Mouse (Mus musculus): ENCODE results near the gene Slc13a4. TPM values are rescaled to one million over a fixed set of nuclear protein-coding genes. Genes with fewer than 3 reads are reported as not detected.
A peak's percentile ranks its signal among the peaks of the same experiment; 100 is the strongest.

Gene Slc13a4
- total RNA-seq, 4 experiments from 2014 or later: 0.17 to 0.49 (median 0.45) TPM

DNA sequence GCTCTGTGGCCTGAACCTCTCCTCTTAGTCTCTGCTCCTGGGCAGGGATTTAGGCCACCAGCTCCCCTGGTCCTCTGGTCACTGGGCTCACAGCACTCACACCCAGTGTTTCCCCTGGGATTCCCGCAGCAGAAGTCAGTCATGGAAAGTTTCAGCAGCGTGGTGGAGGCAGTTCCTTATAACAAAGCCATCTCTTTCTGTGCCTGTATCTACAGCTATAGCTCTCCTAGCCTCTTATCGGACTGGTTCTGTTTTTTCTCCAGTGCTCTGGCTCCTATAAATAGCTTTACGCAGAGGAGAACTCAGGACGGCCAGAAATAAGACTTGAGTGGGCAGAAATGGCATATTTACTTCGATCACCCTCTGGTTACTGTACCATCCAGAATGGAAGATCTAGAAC is 9.6 kb downstream of the Slc13a4 start:
- DNase-seq: no peak

DNA sequence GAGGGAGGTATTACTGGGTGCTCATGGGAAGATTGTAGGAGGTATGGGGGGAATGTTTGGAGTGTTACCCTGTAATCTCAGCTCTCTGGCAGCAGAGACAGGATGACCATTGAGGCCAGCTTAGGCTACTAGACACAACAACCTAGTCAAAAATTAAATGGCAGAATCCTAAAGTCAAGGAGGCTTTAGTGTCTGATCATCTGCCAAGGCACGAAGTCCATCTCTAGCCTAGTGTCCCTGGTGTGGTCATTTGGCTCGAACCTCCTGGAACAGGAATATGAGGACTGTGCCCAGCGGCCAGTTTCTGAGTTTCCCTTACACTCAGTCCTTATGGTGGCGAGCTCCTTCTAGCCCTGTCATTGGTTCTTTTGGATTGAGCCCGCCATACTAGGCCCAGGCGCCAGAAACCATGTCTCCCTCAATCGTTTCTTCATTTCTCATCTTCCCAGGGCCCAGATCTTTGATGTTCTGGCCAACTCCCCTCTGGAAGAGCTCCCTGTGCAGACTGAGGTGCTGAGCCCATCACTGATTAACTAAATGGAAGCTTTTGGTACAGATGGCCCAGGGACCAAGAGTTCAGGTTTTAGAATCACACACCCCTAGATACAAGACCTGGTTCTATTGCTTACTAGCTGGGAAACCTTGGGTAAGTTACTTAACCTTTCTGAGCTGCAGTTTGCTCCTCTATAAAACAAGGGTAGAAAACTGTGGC is 10.3 kb downstream of the Slc13a4 start:
- no peak for DNase-seq

- peak; percentile 82 for DNase-seq
Measured at GRCm38 (mm10) chr6:35297001-35297400, 10.9 kb downstream of the Slc13a4 start.

DNA sequence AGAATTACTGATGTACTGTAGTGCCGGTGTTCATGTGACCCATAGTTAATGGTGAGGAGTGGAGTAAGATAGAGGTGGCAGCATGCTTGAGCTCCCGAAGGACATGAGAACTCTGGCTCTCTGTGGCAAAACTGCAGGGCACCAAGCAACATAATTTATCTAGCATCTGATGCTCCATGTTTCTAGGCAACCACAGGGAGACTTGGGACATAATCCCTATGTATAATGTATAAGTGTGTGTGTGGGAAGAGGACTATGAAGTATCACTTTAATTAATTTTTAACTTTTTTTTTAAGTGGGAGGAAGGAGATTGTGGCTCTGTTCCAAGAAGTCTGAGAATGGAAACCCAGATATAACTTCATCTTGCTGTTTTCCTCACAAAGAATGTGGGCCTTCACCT is 13.0 kb downstream of the Slc13a4 start:
- no peak for DNase-seq

- no peak for DNase-seq
Measured at GRCm38 (mm10) chr6:35289676-35290075, 18.3 kb downstream of the Slc13a4 start.

DNA sequence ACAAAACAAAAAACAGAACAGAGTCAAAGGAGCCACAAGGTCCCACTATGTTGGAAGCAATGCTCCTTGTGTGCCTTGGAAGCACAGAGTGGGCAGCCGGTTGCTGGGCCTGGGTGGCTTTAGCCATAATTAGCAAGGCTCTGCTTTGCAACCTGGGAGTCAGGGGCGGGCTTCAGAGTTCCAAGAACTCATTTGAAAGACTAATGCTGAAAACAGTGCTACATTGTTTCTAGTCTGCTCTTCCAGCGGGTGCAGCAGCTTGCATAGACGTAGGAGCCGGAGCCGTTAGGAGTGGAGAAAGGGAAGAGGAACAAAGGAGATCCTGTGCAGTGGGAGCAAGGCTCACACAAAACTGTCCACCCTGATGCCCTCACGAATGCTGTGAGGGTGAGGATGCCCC is 19.0 kb downstream of the Slc13a4 start:
- DNase-seq: no peak

GRCm38 (mm10) chr6:35288114-35288761 is 19.7 kb downstream of the Slc13a4 start:
- peak; percentile 5 for DNase-seq

GRCm38 (mm10) chr6:35279306-35279705 is 28.6 kb downstream of the Slc13a4 start:
- DNase-seq: no peak

DNA sequence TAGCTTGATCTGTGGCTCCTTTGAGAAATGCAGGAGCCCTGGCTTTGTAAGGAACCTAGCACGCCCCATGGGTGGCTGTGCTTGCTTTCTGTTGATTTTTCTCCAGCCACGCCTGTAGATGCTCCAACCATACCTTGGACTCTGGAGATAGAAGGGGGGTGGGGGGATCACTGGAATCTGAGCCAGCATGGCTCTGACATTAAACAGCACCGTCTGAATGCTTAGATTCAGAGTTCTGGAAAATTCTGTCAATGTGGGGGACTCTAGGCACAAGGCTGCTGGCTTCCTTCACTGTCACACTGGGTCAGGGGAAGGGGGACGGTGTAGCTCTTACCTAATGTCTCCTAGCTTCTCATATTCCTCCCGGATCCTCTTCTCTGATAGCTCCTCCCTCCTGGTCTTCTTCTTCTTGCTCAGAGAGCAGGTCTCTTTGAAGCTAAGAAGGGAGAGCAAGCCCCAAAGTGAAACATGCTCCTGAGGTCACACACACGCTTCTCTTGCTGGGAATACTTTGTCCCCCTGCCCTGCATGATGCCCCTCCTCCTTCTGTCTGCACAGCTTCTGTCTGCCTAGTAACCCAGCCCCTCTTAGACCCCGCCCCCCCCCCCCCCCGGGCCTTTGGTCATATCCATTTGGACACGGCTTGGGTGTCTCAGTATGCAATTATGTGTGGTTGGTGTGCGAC is 29.9 kb downstream of the Slc13a4 start:
- DNase-seq: no peak

GRCm38 (mm10) chr6:35273391-35274082 is 34.4 kb downstream of the Slc13a4 start:
- DNase-seq: no peak

DNA sequence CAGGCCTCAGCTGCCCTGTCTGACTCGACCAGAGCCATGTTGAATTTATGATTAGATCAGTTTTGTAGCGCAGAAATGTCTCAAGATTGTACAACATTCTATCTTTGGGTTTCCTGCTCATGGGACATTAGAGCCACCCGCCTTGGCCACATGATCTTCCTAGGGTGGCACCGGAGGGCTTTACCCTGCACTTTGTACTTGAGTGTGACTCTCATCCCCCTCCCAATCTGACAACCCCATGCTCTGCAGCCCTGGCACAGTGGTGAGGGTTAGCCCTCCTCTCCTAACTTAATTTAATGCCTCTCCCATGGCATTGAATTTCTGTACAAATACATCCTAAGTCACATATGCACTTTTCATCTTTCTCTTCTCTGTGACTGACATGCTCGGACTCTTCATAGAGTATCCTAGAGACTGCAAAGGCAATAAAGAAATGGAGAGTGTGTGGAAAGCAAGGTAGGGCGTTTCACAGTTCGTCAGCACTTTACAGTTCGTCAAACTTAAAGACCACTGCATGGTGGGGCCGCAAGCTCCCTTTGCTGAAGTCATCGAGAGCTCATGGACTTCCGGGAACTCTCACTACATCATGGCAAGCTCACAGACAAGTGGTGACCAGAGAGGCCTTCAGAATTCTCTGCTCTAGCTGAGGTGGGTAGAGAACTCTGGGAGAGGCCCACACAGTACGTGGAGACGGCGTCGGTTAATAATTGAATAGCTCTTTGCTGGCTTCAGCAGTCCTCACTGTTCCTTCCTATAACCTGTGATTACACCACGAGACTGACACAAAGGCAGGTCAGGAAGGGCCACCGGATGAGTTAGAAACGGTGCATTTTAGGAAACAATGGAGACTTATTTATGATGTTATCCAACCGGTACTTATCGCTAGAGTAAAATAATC is 35.8 kb downstream of the Slc13a4 start:
- no peak for DNase-seq

DNA sequence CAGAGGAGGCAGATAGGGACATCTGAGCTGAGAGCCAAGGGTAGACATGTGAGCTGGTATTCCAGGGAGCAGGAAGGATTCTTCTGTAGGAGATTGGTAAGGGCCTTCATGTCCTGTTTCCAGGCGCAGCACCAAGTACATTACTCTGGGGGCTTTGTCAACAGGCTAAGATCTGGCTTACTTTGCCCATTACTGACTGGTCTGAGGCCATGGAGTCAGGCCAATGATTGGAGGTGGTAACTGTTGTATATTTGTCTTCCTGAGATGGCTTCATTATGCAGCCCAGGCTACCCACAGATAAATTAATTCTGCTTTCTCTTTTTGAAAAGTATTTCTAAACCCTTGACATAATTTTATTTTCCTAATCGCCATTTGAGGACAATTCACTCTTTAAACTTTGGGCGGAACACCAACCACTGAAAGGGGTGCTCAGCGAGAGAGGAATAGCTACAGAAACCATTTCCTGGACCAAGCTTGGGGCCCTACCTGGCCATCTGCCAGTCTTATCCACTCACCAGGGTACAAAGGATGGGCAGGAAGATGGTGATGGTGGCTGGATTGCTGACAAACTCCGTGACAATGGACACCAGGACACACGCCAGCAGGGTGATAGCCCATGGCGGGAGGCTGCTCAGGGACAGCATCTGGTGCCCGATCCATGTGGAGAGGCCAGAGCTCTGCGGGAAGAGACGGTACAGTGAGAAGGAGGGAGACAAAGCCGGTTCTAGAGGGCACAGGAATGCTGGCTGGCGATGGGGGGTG is 36.7 kb downstream of the Slc13a4 start:
- DNase-seq: no peak

- no peak for DNase-seq
Measured at GRCm38 (mm10) chr6:35269643-35270042, 38.3 kb downstream of the Slc13a4 start.

- no peak for DNase-seq
Measured at GRCm38 (mm10) chr6:35268711-35269110, 39.2 kb downstream of the Slc13a4 start.

DNA sequence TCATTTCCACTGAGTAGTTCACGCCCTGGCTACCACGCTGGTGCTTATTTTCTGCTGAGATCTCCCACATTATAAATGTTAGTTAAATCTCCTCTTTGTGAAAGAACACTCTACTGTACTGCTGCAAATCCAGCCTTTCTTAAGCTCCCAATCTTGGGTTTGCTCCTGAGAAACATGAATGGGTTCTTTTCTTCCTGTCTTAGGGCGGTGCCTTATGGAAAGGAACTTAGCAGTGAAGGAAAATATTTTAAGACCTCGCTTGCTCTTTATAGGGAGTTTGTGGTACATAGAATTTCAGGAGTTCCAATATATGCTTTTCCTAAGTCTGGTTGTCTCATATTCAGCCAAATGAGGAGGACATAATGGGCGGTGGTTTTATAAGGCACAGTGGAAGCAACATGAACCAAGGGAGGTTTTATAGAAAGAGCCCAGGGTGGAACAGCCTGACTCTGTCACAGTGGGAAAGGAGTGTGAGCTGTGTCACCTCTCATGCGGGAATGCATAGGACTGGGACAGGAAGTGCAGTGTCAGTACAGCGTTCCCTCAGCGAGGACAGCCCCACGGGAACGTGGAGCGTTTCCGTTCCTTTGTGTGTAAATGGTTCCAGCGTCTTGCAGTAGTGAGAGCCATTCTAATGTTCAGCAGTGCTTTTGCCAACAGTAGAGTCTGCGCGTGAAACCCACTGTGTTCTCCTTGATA is 42.2 kb downstream of the Slc13a4 start:
- DNase-seq: no peak

GRCm38 (mm10) chr6:35260531-35260930 is 47.4 kb downstream of the Slc13a4 start:
- no peak for DNase-seq

DNA sequence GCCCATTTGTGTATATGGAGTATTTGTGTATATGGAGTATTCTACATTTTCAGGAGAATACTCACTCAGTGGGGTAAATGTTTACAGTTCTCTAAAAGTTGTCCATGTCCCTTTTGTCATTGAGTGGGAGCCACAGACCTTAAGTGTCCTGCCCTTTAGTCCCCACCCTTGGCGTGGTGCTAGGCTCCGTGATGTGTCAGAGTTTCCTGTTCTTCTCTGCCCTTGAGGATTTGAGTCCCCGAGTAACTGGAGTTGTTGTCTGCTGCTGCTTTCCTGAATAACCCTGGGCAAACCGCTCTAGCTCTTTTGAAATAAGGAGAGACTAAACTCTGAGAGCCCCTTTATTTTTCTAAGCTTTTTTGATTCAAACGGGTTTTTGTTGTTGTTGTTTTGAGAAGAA is 48.4 kb downstream of the Slc13a4 start:
- DNase-seq: peak; percentile 61

DNA sequence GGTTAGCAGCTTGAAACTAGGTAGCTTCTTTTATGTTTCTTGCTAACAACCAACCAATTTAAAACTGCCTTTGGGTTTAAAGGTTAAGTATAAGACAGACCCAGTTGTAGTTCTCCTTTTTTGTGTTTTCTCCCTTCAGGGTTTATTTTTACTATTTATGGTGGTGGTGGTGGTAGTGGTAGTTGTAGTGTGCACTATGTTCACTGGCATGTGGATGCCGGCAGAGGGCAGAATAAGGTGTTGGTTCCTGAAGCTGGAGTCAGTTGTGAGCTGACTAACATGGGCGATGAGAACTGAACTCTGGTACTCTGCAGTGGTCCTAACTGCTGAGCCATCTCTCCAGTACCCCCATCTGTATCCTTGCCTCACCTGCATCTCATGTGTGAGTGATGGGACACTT is 49.0 kb downstream of the Slc13a4 start:
- no peak for DNase-seq

GRCm38 (mm10) chr6:35257626-35258190 is 50.2 kb downstream of the Slc13a4 start:
- DNase-seq: no peak

GRCm38 (mm10) chr6:35256691-35257090 is 51.2 kb downstream of the Slc13a4 start:
- DNase-seq: peak; percentile 79

All from adrenal gland, adult 8-10 months (tissue).